Mouse (Mus musculus): ENCODE measurements at regions not wholly inside any gene's neighbourhood (a gene's known extent, or its start where the extent isn't known, plus 50 kb on each side); places are given as distances from the start of the nearest gene placed in this dataset.

DNA sequence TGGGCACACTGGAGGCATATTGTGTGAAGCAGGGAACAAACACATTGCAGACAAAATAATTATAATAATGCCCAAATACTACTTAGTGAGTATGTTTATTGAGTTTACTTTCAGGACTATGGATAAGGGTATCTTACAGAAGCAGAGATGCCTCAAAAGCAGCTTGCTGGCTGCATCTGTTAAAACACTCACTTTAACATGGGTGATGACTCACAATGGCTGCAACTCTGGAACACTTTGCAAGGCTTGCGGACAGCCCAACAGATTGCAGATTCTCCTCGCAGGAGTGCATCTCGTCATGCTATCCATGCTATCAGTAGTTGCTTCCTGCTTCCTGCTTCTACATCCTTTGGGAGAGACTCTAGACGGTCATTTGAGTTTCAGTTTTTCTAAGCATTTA, 373.2 kb upstream of the Arpp21 start:
- in situ Hi-C loops (cut with MboI, MseI) = loop anchor here (10.0 kb wide), 1 partner anchor 736 kb away; no protein-coding TSS in a partner anchor

DNA sequence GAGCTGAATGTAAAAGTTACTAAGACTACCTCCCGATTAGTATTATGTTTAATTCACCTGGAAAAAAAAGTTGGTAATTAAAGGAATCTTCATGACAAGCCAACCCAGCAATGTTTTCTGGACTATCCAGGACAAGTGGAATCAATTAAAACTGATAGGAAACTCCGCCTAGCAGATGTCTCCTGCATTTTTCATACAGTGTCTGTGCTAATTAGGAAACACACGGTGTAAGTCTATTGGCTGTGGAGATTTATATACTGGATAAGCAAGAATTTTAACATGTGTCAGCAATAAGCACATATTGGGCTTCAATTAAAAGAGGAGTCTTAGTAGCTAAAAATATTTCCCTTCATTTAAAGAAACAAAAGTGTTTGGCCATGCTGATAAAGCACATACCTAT, 371.5 kb upstream of the Arpp21 start:
- in situ Hi-C loops (cut with MboI, MseI) = loop anchor here (10.0 kb wide), 1 partner anchor 738 kb away; no protein-coding TSS in a partner anchor

DNA sequence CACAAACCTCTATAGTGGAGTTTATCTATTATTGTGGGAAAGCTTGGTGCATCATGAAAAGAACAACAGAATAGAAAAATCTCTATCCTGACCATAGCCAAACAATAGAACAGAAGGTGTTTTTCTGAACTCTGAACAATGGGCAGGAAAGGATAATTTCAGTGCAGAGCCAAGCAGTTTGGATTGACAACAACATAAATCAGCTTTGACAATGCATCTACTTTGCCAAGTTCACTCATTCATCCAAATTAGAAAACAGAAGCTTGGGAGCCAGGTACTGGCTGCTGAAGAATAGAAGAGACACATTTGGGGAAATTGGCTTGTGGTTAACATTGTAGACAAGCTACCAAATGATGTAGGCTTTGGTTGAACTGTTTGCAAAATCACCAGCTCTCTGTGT, 360.0 kb upstream of the Arpp21 start:
- in situ Hi-C loops (cut with MboI, MseI) = no loop called here

DNA sequence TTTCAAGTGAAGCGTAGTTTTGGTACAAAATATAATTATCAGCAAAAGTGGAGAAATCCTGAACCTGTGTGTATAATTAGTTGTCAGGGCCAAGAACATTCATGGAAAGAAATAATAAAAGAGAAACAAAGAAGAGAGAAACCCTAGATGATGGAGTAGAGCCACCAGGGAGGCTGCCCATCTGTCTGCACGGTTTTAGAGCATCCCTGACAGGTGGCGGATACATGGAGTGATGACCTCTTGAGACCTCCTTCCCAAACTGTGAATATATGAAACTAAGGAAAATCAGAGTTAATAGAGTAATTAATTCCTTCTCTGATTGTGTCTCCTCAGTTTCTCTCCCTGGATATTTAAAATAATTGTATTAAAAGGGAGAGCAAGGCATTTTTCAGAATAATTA, 354.5 kb upstream of the Arpp21 start:
- in situ Hi-C loops (cut with MboI, MseI) = no loop called here

DNA sequence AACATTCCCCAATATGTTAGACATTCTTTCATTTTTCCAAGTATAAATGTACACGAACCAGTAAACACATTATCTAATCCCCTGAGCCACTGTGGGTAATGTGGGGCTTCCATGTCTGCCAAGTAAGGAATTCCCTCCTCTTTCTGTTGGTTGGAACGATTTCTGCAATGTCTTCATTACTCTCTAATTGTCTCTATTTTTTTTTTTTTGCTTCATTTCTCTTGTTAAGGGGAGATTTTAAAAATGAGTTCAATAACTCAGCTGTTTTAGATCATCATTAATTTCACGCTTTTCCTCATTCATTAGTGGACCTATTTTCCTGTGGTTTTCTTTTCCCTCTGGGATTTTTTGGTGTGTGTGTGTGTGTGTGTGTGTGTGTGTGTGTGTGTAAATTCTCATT, 337.6 kb upstream of the Arpp21 start:
- in situ Hi-C loops (cut with MboI, MseI) = no loop called here

DNA sequence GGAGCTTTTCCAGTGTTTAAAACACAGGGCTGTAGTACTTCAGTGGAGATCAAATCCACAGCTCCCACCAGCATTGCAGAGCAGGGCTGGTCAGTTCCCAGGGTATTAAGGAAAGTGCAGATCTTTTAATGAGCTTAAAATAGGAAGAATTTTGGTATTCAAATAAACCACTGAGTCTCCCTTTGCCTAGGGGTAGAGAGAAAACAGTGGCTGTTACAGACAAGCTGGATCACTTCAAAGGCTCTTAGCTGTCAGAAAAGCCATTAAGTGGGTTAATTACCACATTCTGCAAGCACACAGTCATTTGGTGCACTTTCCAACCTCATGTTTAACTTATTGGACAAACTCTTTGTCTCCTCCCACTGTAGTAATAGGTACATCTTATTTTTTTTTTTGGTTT, 325.6 kb upstream of the Arpp21 start:
- in situ Hi-C loops (cut with MboI, MseI) = no loop called here

DNA sequence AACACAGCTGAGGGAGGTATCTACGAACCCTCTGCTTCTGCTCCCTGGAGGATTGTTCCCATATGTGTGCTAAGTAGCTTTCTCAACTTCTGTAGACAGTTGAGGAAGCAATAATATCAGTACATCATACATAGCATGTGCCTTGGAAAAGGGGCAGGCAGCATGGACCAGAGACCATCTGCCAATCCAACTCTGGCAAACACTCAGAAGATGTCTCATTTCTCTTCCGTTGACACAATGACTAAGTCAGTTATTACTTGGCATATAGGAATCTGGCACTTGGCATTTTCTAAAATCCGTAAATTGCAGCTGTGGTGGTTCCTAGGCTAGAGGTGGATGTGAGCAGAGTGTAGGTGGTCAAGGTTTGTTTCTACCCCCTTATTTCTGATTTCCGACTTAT, 324.5 kb upstream of the Arpp21 start:
- in situ Hi-C loops (cut with MboI, MseI) = no loop called here

DNA sequence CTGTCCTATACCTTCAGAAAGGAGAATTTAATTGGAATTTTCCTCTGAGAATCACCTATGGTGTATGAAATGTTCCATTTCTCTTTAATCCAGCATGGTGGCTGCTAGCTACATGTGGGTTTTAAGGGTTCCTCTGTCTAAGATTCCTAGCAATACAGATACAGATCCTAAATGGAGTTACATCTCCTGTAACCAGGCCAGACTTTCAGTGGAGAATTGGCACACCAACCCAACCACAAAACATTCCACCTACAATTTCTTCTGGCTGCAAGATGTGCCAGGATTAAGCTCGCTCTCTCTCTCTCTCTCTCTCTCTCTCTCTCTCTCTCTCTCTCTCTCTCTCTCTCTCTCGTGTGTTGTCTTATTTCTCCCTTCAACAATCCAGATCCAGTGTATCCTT, 302.2 kb upstream of the Arpp21 start:
- in situ Hi-C loops (cut with MboI, MseI) = no loop called here

DNA sequence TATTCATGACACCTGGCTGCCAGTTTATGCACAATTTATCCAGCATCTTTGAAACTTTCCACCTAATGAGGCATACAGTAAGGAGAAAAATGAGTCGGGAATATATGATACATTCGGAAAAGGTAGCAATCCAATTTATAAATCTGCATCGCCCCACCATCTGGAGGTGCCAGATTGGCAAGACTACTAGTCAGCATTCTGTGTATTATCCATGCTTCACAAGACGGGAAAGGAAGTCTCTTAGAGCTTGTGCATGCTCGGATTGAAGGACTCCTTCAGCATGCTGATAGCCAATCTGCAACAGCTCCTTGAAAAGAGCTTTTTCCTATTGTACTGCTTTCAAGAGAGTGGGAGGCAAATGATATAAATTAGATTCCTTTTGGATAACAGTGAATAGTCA, 289.6 kb upstream of the Arpp21 start:
- in situ Hi-C loops (cut with MboI, MseI) = no loop called here

DNA sequence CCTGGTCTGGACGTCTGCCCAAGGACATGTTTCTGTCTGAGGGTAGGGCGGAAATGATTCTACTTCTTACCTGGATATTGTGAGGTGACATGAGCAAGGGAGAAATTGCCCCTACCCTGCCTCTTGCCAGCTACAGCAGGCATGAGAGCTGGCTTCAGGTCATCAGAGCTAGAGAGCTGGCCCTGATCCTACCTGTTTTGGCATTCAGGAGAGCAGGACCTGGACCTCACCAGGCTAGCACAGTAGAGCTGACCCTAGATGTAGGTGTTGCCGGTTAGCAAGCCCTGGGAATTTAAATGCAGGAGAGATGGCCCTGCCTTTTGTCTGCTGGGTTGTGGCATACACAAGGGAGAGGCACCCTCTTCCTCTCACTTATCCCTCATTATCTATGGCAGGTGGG, 287.5 kb upstream of the Arpp21 start:
- in situ Hi-C loops (cut with MboI, MseI) = no loop called here

DNA sequence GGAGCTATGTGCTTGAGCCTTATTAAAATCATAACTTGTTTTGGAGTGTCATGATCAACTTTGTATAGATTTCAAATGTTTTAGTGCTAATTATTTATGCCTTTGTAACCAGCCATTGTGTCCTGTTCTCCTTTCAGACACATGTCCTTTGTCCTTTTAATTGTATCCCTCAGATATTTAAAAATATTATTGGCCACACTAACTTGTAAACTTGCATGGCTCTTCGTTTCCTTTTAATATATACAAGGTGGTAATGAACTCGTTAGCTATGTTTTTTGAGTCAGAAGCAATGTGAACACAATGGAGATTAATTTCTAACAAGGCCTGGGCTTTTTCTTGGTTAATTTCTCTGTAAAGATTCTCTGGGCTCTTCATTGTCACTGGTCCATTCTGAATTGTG, 275.0 kb upstream of the Arpp21 start:
- in situ Hi-C loops (cut with MboI, MseI) = no loop called here

DNA sequence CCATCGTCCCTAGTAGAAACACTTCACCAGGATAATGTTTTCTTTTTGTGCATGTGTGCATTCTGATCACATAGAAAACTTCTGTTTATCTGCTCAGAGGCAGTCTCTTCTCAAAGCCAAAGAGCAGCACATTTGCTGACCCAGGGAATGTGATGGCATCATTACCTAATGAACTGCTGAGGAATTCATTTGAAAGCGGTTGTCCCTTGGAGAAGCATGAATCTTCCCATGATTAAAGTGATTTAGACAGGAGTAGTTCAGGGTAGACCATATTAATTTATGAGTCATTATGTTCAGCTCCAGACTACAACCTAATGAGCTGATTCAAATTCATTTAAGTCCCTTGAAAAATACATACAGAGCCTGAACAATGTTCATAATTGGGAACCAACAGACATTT, 271.1 kb upstream of the Arpp21 start:
- in situ Hi-C loops (cut with MboI, MseI) = no loop called here

DNA sequence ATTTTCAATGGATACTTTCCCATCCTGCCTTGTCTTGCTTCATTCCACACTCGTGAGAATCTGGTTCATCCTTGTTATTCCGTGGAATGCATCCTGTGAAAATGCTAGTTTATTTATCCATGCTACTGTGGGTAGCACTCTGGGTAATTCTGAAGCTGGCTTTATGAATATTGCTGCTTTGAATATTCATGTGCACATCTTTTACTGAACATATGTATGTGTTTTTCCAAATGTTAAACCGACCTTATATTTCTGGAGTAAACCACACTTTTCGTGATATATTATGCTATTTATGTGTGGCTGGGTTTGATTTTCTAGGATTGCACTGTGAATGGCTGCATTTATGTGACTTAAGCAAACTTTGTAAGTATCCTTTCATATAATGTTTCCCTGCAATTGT, 262.9 kb upstream of the Arpp21 start:
- in situ Hi-C loops (cut with MboI, MseI) = no loop called here

DNA sequence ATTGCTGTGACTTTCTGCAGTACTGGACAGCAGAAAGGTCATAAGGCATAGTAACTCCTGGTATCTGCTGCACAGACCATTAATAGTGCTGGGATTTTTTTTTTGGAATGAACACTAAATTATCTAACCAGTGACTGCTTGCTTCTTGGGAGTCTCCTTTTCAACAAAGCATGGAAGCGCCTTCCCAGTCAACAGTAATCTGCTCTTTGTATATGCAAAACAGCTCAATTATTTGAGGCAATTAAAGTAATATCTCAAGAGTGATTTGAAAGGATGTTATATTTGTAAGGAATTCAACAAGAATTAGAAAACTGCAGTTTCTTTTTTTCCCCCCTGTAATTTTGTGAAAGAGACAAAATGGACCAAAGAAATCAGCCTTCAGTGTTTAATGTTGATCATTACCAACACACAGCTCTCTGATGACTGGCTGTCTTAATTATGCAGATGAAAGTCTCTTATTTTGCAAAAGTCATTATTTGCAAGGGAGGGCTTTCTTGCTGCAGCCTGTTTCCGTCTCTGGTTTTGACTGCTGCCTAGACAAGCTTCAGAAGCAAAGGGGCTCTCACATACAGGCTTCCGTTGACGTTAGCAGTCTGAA, 260.3 kb upstream of the Arpp21 start:
- in situ Hi-C loops (cut with MboI, MseI) = no loop called here

DNA sequence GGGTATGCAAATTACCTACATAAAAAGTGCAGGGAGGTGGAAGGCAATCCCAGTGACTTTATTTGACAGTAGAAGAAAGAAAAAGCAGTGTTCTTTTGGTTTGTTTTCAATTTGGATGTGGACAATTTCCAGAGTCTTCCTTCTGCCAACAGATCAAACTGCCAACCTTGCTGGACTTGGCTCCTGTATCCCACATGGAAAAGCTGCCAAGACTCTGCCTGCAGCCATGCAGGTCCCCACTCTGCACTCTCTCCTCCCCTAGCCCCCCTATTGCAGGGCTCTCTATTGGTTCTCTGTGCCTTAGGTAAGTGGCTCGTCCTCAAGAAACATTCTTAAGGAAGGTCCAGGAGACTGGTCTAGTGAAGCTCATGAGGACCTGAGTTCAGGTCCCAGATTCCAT, 255.2 kb upstream of the Arpp21 start:
- in situ Hi-C loops (cut with MboI, MseI) = no loop called here

DNA sequence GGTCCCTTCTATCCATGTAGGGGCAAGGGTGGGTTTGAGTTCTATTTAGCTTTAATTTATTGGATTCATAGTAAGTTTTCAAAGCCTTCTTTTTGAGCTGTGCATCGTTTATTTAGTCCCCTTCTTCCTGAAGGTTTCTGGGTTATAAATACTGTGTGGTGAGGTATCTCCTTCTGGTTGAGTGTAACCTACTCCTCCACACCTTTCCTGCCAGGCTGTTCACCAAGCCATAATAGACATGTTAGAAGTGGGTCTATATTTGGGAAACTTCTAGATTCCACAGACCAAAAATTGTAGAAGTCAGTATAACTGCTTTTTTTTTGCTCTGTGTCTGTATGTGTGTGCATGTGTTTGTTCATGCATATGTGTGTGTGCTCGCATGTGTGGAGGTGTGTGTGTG, 240.9 kb upstream of the Arpp21 start:
- in situ Hi-C loops (cut with MboI, MseI) = no loop called here

DNA sequence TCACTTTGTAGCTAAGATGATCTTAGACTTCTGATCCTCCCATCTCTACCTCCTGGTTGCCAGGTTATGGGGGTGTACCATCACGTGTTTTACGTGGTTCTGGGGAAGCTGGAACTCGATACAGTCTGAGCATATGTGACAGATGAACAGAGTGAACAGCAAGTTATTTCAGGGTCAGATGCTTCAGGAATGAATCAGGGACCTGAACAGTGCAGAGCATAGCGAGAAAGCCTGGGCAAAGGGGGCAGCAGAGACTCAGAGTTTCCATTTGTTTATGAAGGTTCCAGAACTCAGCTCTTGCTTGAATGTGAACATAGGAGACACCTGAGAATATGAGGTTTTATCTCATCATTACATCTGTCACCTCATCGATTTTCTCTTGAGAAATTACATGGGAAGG, 221.9 kb upstream of the Arpp21 start:
- in situ Hi-C loops (cut with MboI, MseI) = no loop called here

DNA sequence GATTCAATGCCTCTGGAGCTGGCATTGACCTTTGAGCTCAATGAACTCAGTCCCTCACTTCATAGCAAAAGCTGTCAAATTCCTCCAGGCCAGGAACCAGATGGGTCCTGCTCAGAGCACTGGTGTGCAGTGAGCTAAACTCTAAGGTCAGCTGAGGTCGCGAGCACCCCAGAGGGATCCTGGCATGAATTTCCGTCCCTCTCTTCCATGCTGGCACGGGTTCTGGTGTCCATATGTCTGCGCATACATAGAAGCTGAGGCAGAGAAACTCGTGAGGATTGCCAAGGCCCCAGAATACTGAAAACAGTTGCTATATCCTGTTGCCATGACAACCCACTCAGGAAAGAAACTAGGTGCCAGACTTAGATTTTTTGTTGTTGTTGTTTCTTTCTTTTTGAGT, 219.0 kb upstream of the Arpp21 start:
- in situ Hi-C loops (cut with MboI, MseI) = no loop called here

DNA sequence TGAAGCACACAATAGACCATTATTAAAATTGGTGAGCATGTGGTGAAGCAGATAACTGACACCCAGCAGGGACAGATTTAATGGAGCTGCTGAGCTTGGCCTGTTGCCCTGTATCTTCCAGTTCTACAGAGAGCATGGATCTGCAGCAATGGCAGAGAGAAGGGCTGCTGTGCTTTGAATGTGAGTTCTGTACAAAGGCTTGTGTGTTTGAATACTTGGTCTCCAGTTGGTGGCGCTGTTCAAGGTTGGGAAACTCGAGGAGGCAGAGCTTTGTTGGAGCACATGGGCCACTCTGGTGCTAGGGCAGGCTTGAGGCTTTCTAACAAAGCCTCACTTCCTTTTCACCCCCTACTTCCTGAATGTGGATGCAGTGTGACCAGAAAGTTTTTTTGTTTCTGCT, 211.8 kb upstream of the Arpp21 start:
- in situ Hi-C loops (cut with MboI, MseI) = no loop called here

DNA sequence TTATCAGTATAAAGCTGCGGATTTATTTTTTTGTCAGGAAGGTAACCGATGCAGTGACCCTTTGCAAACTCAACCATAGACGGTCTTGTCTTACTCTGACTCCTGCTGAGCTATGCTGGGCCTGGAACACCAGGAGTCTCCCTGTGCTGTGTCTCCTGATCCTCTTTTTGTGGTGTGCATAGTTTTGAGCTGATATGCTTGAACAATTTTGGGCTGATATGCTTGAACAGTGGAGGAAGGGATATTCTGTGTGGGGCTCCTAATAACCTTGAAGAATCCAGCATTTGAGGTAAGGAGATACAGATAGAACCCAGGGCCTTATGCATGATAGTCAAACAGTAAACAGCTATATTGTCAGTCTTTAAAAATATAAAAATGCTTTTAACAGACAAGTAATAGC, 211.2 kb upstream of the Arpp21 start:
- in situ Hi-C loops (cut with MboI, MseI) = no loop called here

DNA sequence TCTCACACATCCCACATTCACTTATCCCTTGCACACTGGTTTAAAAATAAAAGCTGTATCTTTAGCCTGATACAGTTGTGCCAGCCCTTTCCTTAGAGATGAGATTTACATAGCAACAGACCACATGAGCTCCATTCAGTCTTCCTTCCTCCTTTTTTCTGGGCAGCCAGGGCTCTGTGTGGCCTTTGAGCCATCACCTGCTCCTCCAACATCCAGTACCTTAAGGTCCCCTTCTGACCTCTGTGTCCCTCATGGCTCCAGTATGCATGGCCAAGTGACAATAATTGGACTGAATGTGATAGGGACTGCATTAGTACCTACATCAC, 210.3 kb upstream of the Arpp21 start:
- in situ Hi-C loops (cut with MboI, MseI) = no loop called here

DNA sequence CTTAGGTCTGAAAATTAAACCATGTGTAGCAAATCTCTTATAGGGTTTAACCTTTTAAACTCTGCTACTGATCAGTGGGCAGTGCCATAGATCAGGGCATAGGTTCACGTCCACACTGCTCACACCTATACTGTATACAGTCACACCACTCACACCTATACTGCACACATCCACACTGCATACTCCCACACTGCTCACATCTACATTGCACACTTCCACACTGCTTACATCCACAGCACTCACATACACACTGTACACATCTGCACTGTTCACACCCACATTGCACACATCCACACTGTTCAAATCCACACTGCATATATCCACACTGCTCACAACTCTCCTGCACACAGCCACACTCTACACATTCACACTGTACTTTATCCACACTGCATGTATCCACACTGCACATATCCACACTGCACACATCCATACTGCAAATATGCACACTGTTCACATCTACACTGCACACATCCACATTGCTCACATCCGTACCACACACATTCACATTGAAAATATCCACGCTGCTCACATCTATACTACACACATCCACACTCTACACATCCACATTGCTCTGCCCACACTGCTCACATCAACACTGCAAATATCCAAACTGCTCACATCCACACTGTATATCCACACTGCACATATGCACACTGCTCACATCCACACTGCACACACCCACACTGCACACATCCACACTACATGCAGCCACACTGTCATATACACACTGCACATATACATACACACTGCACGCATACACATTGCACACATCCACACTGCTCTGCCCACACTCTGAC, 209.7 kb upstream of the Arpp21 start:
- in situ Hi-C loops (cut with MboI, MseI) = no loop called here

DNA sequence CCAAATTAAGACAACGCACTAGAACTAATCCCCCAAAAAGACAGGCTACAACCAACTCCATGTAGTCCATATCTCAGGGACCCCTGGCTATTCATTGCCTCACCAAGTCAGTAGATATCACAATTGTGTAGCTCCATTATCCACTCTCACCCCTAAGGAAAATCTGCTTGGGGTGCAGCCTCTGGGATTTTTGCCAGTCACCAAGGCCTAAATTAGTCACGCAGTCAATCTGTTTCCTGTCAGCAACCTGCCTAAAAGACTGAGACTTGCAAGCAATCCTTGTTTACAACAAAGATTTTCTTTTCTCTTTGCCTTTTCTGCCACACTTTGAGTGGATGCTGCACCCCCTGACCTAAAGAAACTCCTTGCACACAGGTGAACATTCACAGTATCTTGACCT, 208.5 kb upstream of the Arpp21 start:
- in situ Hi-C loops (cut with MboI, MseI) = no loop called here

DNA sequence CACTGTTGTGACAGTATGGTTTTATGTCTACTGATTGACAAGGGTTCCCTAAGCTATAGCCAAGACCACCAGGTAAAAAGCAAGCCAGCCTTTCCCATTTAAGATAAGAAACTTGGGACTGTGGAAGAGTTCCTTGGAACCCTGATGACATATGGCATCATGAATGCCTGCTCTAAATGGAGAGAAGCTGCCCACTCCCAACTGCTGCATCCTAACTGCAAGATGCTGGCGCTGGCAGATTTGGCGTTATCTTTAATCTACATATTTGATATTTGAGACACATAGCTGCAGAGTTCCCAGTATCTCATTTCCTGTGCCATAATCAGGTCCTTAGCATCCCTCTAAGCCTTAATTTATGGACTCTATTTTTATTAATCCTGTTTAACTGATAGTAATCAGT, 200.4 kb upstream of the Arpp21 start:
- in situ Hi-C loops (cut with MboI, MseI) = no loop called here

Measured in regulatory T cell (primary cell).